Mouse (Mus musculus): ENCODE results near the gene Adamts8. TPM values are rescaled to one million over a fixed set of nuclear protein-coding genes. Genes with fewer than 3 reads are reported as not detected.

Adamts8 gene
- polyA plus RNA-seq, 1 experiment: 0.28 TPM

- H3K4me1 ChIP-seq (ENCODE audit: control insufficient read depth, insufficient read depth, low read length): peaks cover 14% of the 10 kb centered on the region
- H3K36me3 ChIP-seq (ENCODE audit: control insufficient read depth, insufficient read depth, low read length): no peaks in the 10 kb centered on the region
- peak overlapping the region; percentile 70 for H3K4me3 ChIP-seq (ENCODE audit: control insufficient read depth, low read depth, low read length)
- H3K27me3 ChIP-seq (ENCODE audit: control insufficient read depth, insufficient read depth, low read length): no peaks in the 10 kb centered on the region
- no peak for TF ChIP-seq CTCF (IDR thresholded peaks at IDR 0.05; ENCODE audit: control insufficient read depth, insufficient read depth, insufficient replicate concordance, low read depth, low read length)
- H3K27ac ChIP-seq (ENCODE audit: control insufficient read depth, insufficient read depth, low read depth, low read length): no peak overlapping the region
Observed at GRCm38 (mm10) chr9:30943341-30943740, 979 bp downstream of the Adamts8 start.

GRCm38 (mm10) chr9:30944234-30944633 lies 1.9 kb downstream of the Adamts8 start:
- TF ChIP-seq CTCF (IDR thresholded peaks at IDR 0.05; ENCODE audit: control insufficient read depth, insufficient read depth, insufficient replicate concordance, low read depth, low read length) (no peak), POLR2A (IDR thresholded peaks at IDR 0.05; ENCODE audit: control insufficient read depth, low read depth, low read length) (no peak)
- H3K27ac ChIP-seq (ENCODE audit: control insufficient read depth, insufficient read depth, low read depth, low read length): no peak overlapping the region
- peaks cover 14% of the 10 kb centered on the region for H3K4me1 ChIP-seq (ENCODE audit: control insufficient read depth, insufficient read depth, low read length)
- no peaks in the 10 kb centered on the region for H3K36me3 ChIP-seq (ENCODE audit: control insufficient read depth, insufficient read depth, low read length)
- H3K27me3 ChIP-seq (ENCODE audit: control insufficient read depth, insufficient read depth, low read length): no peaks in the 10 kb centered on the region
- H3K4me3 ChIP-seq (ENCODE audit: control insufficient read depth, low read depth, low read length): no peak overlapping the region

GRCm38 (mm10) chr9:30945276-30945675 lies 2.9 kb downstream of the Adamts8 start:
- no peaks in the 10 kb centered on the region for H3K27me3 ChIP-seq (ENCODE audit: control insufficient read depth, insufficient read depth, low read length)
- H3K4me3 ChIP-seq (ENCODE audit: control insufficient read depth, low read depth, low read length): no peak overlapping the region

GRCm38 (mm10) chr9:30949422-30949821 lies 7.1 kb downstream of the Adamts8 start:
- TF ChIP-seq POLR2A (IDR thresholded peaks at IDR 0.05; ENCODE audit: control insufficient read depth, low read depth, low read length) (no peak), CTCF (IDR thresholded peaks at IDR 0.05; ENCODE audit: control insufficient read depth, insufficient read depth, insufficient replicate concordance, low read depth, low read length) (no peak)
- Histone ChIP-seq H3K27ac (ENCODE audit: control insufficient read depth, insufficient read depth, low read depth, low read length) (no peak overlapping the region), H3K36me3 (ENCODE audit: control insufficient read depth, insufficient read depth, low read length) (no peaks in the 10 kb centered on the region), H3K4me1 (ENCODE audit: control insufficient read depth, insufficient read depth, low read length) (no peaks in the 10 kb centered on the region), H3K4me3 (ENCODE audit: control insufficient read depth, low read depth, low read length) (no peak overlapping the region), H3K27me3 (ENCODE audit: control insufficient read depth, insufficient read depth, low read length) (no peaks in the 10 kb centered on the region)

More at GRCm38 (mm10) chr9:30945276-30945675, 2.9 kb downstream of the Adamts8 start:
- peaks cover 14% of the 10 kb centered on the region for H3K4me1 ChIP-seq (ENCODE audit: control insufficient read depth, insufficient read depth, low read length)
- TF ChIP-seq CTCF (IDR thresholded peaks at IDR 0.05; ENCODE audit: control insufficient read depth, insufficient read depth, insufficient replicate concordance, low read depth, low read length) (no peak), POLR2A (IDR thresholded peaks at IDR 0.05; ENCODE audit: control insufficient read depth, low read depth, low read length) (no peak)
- H3K27ac ChIP-seq (ENCODE audit: control insufficient read depth, insufficient read depth, low read depth, low read length): no peak overlapping the region
- H3K36me3 ChIP-seq (ENCODE audit: control insufficient read depth, insufficient read depth, low read length): no peaks in the 10 kb centered on the region

- H3K4me3 ChIP-seq (ENCODE audit: control insufficient read depth, low read depth, low read length): no peak overlapping the region
- no peaks in the 10 kb centered on the region for H3K36me3 ChIP-seq (ENCODE audit: control insufficient read depth, insufficient read depth, low read length)
- TF ChIP-seq CTCF (IDR thresholded peaks at IDR 0.05; ENCODE audit: control insufficient read depth, insufficient read depth, insufficient replicate concordance, low read depth, low read length) (no peak), POLR2A (IDR thresholded peaks at IDR 0.05; ENCODE audit: control insufficient read depth, low read depth, low read length) (no peak)
- no peak overlapping the region for H3K27ac ChIP-seq (ENCODE audit: control insufficient read depth, insufficient read depth, low read depth, low read length)
- H3K4me1 ChIP-seq (ENCODE audit: control insufficient read depth, insufficient read depth, low read length): no peaks in the 10 kb centered on the region
- H3K27me3 ChIP-seq (ENCODE audit: control insufficient read depth, insufficient read depth, low read length): no peaks in the 10 kb centered on the region
Observed at GRCm38 (mm10) chr9:30949971-30950370, 7.6 kb downstream of the Adamts8 start.

GRCm38 (mm10) chr9:30950592-30950991 lies 8.2 kb downstream of the Adamts8 start:
- H3K27me3 ChIP-seq (ENCODE audit: control insufficient read depth, insufficient read depth, low read length): no peaks in the 10 kb centered on the region
- no peaks in the 10 kb centered on the region for H3K4me1 ChIP-seq (ENCODE audit: control insufficient read depth, insufficient read depth, low read length)
- no peaks in the 10 kb centered on the region for H3K36me3 ChIP-seq (ENCODE audit: control insufficient read depth, insufficient read depth, low read length)
- no peak overlapping the region for H3K27ac ChIP-seq (ENCODE audit: control insufficient read depth, insufficient read depth, low read depth, low read length)
- TF ChIP-seq CTCF (IDR thresholded peaks at IDR 0.05; ENCODE audit: control insufficient read depth, insufficient read depth, insufficient replicate concordance, low read depth, low read length): no peak
- H3K4me3 ChIP-seq (ENCODE audit: control insufficient read depth, low read depth, low read length): no peak overlapping the region

- Histone ChIP-seq H3K4me1 (ENCODE audit: control insufficient read depth, insufficient read depth, low read length) (no peaks in the 10 kb centered on the region), H3K4me3 (ENCODE audit: control insufficient read depth, low read depth, low read length) (no peak overlapping the region), H3K27ac (ENCODE audit: control insufficient read depth, insufficient read depth, low read depth, low read length) (no peak overlapping the region), H3K27me3 (ENCODE audit: control insufficient read depth, insufficient read depth, low read length) (no peaks in the 10 kb centered on the region), H3K36me3 (ENCODE audit: control insufficient read depth, insufficient read depth, low read length) (no peaks in the 10 kb centered on the region)
- TF ChIP-seq POLR2A (IDR thresholded peaks at IDR 0.05; ENCODE audit: control insufficient read depth, low read depth, low read length) (no peak), CTCF (IDR thresholded peaks at IDR 0.05; ENCODE audit: control insufficient read depth, insufficient read depth, insufficient replicate concordance, low read depth, low read length) (no peak)
Observed at GRCm38 (mm10) chr9:30951461-30951860, 9.1 kb downstream of the Adamts8 start.

GRCm38 (mm10) chr9:30953287-30953686 lies 10.9 kb downstream of the Adamts8 start:
- Histone ChIP-seq H3K27ac (ENCODE audit: control insufficient read depth, insufficient read depth, low read depth, low read length) (no peak overlapping the region), H3K4me1 (ENCODE audit: control insufficient read depth, insufficient read depth, low read length) (no peaks in the 10 kb centered on the region), H3K27me3 (ENCODE audit: control insufficient read depth, insufficient read depth, low read length) (no peaks in the 10 kb centered on the region), H3K36me3 (ENCODE audit: control insufficient read depth, insufficient read depth, low read length) (no peaks in the 10 kb centered on the region), H3K4me3 (ENCODE audit: control insufficient read depth, low read depth, low read length) (no peak overlapping the region)
- TF ChIP-seq CTCF (IDR thresholded peaks at IDR 0.05; ENCODE audit: control insufficient read depth, insufficient read depth, insufficient replicate concordance, low read depth, low read length) (no peak), POLR2A (IDR thresholded peaks at IDR 0.05; ENCODE audit: control insufficient read depth, low read depth, low read length) (no peak)

Measured in testis, adult 2 months (tissue).